Mouse (Mus musculus) Patski (cell line): ENCODE data around the gene Odf3l1. TPM values are rescaled to one million over a fixed set of nuclear protein-coding genes. Genes with fewer than 3 reads are reported as not detected.
A peak's percentile ranks its signal among the peaks of the same experiment; 100 is the strongest.

ENCODE experiments used
- ATAC-seq: fragments of 100-300 bp; one replicate; pipeline ENCODE4 v1.8.0; 2021
- CTCF ChIA-PET: fragments of 350-600 bp; sonication (Branson Sonifier 250); formaldehyde crosslinking; loops from one replicate; lab custom pipeline; 2022; ENCODE audit warnings: inconsistent platforms; lab: Charles Lee
- POLR2A ChIA-PET: fragments of 350-600 bp; sonication (Branson Sonifier 250); formaldehyde crosslinking; loops from one replicate; lab custom pipeline; 2022; ENCODE audit warnings: antibody characterized with exemption, inconsistent platforms; lab: Charles Lee
- DNase-seq: peaks from one replicate; pipeline ENCODE4 v3.0.0-alpha.2; 2011; ENCODE audit warnings: low read depth, low spot score
- H3K27me3 ChIP-seq: fragments of 371-371 bp; one replicate; pipeline ENCODE4 v1.5.1; 2021
- CTCF ChIP-seq: fragments of 100-300 bp; IDR thresholded peaks from one replicate; pipeline ENCODE4 v1.5.1; 2021
- in situ Hi-C: fragments of 300-500 bp; cut with MboI; formaldehyde crosslinking; loops from 3 replicates; pipeline ENCODE4 v1.11.1; 2018; ENCODE audit warnings: low pct_unique_long_range_greater_than_20kb, mixed read lengths
- polyA plus RNA-seq: library from polyadenylated mRNA; unstranded; gene quantifications from one replicate; pipeline ENCODE4 v1.2.3, GENCODE M21; 2021

Gene Odf3l1
- polyA plus RNA-seq, 1 experiment from 2014 or later, result not detected

DNA sequence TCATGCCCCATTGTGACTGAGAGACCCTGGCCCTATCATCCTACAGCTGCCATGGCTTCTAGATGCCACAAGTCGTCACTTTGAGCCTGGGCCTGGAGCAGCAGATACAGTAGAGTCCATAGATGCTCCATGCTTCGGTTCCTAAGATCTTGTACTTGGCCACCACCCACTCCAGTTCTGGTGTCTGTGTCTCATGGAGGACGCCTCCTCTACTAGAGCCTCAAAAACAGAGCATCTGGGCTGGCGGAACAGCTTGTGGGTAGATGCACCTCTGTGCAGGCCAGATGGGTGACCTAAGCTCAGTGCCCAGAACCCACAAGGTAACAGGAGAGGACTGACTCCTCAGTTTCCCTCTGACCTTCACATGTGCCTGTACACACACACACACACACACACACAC is 19.8 kb upstream of the Odf3l1 start:
- no peaks in the 10 kb centered on the region for H3K27me3 ChIP-seq
- POLR2A ChIA-PET, result interaction anchor here (0.6 kb wide), 1 partner anchor 60 kb away, joined by 4 read pairs; no protein-coding TSS in a partner anchor
- in situ Hi-C loops, result no loop called here
- no peak for ATAC-seq
- no peak for DNase-seq
- no peak for TF ChIP-seq CTCF
- CTCF ChIA-PET, result interaction anchor here (1.0 kb wide), 1 partner anchor 11 kb away, joined by 3 read pairs; no protein-coding TSS in a partner anchor

DNA sequence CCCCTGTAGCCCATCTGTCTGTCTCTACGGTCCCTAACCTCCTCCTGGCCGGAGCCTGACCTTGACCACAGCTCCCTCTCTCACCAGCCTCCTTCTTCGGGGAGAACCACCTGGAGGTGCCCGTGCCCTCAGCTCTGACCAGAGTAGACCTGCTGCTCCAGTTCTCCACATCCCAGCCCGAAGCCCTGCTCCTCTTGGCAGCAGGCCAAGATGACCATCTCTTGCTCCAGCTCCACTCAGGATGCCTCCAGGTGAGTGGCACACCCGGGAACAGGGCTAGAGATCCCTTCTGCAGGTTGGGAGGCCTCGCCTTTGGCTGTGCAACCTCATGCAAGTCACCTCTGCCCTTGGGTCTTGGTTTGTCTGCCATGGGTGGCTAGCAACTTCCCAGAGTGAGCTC is 19.0 kb upstream of the Odf3l1 start:
- no peaks in the 10 kb centered on the region for H3K27me3 ChIP-seq
- DNase-seq, result no peak
- POLR2A ChIA-PET, result no interaction called here
- no peak for TF ChIP-seq CTCF
- in situ Hi-C loops, result no loop called here
- CTCF ChIA-PET, result interaction anchor here (1.0 kb wide), 1 partner anchor 10 kb away, joined by 3 read pairs; no protein-coding TSS in a partner anchor
- ATAC-seq, result no peak

DNA sequence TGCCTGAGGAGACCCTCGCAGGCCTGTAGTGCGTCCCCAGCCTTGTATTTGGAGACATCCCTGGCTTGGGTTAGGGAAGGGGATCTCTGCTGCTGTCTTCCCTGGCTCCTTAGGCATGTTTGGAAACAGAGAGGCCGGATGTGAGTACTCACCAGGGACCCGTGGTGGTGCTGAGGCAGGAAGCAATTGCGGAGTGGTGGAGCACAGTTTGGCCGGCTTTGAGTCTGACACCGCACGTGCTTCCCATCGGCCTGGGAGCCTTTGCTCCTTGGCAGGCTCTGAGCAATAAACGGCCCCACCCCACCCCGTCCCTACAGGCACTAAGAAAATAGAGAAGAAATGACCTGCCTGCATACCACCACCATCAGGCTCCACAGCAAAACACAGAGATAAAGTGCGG is 18.3 kb upstream of the Odf3l1 start:
- no peaks in the 10 kb centered on the region for H3K27me3 ChIP-seq
- no peak for TF ChIP-seq CTCF
- POLR2A ChIA-PET, result no interaction called here
- in situ Hi-C loops, result no loop called here
- DNase-seq (no peak), ATAC-seq (no peak)
- CTCF ChIA-PET, result no interaction called here

DNA sequence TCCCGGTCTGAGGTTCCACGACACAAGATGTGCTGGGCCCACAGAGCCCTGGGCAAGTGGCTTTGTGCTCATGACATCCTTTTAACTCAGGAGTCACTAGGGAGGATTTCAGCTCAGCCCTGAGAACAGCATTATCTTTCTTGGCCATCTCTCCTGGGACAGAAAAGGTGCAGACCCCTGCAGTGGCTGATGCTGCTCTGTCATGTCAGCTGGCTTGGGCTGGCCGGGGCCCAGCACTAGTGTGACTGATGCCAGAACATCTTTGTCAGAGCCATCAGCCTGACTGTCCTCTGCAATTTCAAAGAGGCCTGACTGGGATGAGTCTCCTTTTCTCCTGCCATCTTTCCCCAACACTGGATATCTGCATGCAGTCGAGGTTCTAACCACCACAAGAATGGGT is 17.8 kb upstream of the Odf3l1 start:
- in situ Hi-C loops, result no loop called here
- no peaks in the 10 kb centered on the region for H3K27me3 ChIP-seq
- ATAC-seq (no peak), DNase-seq (no peak)
- POLR2A ChIA-PET, result no interaction called here
- CTCF ChIA-PET, result no interaction called here
- no peak for TF ChIP-seq CTCF

DNA sequence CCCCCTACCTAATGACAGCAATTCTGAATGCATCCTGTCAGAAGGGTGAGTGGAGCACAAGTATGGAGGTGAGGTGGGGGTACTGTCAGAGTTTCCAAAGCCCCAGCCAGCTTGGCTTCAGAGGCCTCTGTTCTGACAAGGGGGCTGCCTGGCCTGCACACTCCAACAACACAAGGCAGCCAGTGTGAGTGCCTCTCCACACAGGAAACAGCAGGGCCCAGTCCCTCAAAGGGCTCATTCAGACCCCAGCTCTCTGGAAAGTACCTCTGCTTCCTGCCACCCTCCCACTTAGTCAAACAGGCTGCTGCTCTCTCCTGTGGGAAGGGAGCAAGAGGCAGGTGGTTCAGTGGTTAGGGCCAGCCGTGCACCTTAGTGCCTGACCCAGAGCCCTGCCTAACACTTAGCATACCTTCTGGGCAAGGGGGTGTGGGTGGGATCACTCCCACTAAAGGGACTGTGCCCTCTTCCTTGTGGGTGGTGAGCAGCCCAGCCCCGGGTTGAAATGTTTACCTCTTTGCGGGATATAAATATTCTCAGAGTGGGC is 17.1 kb upstream of the Odf3l1 start:
- no peak for DNase-seq
- in situ Hi-C loops, result no loop called here
- CTCF ChIA-PET, result no interaction called here
- POLR2A ChIA-PET, result no interaction called here
- H3K27me3 ChIP-seq, result no peaks in the 10 kb centered on the region
- no peak for TF ChIP-seq CTCF
- no peak for ATAC-seq

DNA sequence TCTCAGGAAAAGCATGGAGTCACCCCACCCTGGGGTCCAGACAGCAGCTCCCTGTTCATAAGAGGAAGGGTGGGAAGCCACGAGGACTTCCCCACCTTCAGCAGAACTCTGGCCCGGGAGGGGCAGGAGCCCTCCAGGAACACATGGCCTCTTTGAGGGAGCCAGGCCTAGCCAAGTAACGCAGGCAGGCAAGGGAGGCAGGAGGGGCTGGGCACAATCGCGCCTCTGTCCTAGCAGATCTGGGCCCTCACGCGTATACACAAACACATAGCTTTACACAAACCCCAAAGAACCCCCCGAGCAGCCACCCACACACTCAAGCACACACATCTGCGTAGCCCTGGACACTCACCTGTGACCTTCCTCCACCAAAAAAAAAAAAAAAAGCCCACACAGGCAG is 16.3 kb upstream of the Odf3l1 start:
- in situ Hi-C loops, result no loop called here
- TF ChIP-seq CTCF, result no peak
- ATAC-seq, result no peak
- no peak for DNase-seq
- ChIA-PET CTCF (interaction anchor here (1.1 to 1.6 kb wide), 2 partner anchors 24 to 33 kb away, joined by 3 read pairs; no protein-coding TSS in a partner anchor), POLR2A (no interaction called here)
- H3K27me3 ChIP-seq, result no peaks in the 10 kb centered on the region

DNA sequence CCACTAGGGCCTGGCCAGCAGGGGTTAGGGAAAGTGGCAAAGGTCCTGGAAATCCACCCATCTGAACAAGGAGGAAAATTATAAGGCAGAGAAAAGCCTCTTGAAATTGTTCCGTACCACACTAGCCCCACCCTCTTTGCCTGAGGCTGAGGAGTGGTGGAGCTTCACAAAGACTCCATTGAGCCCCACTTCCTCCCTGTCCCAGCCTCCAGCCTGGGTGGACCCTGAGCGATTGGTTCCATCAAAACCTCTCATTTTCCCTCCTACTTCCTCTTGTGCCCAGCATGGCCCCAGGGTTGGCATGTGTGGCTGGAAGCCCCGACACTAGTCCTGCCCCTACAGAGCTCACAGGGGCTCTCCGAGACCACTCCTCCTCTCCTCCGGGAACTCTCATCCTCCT is 12.8 kb upstream of the Odf3l1 start:
- TF ChIP-seq CTCF, result no peak
- POLR2A ChIA-PET, result no interaction called here
- CTCF ChIA-PET, result no interaction called here
- DNase-seq (no peak), ATAC-seq (no peak)
- in situ Hi-C loops, result no loop called here
- no peaks in the 10 kb centered on the region for H3K27me3 ChIP-seq

DNA sequence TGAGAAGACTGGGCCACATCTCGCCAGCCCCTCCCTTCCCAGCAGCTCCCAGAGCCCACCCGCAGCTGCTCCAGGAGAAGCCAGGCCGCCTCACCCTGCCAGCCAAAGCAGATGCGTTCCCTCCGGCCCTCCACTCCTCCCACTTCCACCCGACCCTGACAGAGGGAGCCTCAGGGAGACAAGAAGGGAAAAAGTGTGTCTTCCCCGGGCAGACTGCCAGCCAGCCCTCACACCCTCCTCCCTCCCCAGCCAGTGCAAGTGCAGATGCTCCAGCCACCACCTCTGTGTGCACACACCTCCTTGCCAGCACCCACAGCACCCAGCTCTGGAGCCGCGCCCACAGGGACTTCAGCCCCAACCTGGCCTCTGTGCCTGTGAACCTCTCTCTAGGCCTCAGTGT is 12.3 kb upstream of the Odf3l1 start:
- DNase-seq, result no peak
- POLR2A ChIA-PET, result no interaction called here

DNA sequence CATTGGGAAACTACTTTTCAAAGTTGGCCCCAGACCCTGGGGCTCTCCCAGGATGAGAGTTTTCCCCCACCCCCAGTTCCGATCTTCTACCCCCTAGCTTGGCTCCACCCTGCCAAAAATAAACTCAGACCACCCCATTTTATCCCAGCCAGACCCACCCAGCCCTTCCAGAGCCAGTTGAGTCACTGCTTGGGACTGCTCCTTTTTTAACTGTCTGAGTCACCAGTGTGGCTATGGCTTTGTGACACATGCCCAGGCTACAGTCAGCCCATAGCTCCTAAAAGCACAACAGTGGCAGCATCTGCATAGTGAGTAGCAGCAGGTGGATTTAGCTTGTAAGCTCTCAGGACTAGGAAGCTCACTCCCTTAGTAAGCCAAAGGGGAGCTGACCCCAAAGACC is 8.6 kb upstream of the Odf3l1 start:
- CTCF ChIA-PET, result interaction anchor here (1.0 to 1.6 kb wide), 4 partner anchors 10 to 29 kb away, joined by 3 to 5 read pairs (median 4); no protein-coding TSS in a partner anchor
- in situ Hi-C loops, result no loop called here
- ATAC-seq, result no peak
- POLR2A ChIA-PET, result no interaction called here
- no peak for DNase-seq
- TF ChIP-seq CTCF, result no peak
- H3K27me3 ChIP-seq, result no peaks in the 10 kb centered on the region

More for the DNA sequence above, 12.3 kb upstream of the Odf3l1 start:
- CTCF ChIA-PET, result no interaction called here
- no peak for ATAC-seq
- in situ Hi-C loops, result no loop called here
- no peak for TF ChIP-seq CTCF
- no peaks in the 10 kb centered on the region for H3K27me3 ChIP-seq

DNA sequence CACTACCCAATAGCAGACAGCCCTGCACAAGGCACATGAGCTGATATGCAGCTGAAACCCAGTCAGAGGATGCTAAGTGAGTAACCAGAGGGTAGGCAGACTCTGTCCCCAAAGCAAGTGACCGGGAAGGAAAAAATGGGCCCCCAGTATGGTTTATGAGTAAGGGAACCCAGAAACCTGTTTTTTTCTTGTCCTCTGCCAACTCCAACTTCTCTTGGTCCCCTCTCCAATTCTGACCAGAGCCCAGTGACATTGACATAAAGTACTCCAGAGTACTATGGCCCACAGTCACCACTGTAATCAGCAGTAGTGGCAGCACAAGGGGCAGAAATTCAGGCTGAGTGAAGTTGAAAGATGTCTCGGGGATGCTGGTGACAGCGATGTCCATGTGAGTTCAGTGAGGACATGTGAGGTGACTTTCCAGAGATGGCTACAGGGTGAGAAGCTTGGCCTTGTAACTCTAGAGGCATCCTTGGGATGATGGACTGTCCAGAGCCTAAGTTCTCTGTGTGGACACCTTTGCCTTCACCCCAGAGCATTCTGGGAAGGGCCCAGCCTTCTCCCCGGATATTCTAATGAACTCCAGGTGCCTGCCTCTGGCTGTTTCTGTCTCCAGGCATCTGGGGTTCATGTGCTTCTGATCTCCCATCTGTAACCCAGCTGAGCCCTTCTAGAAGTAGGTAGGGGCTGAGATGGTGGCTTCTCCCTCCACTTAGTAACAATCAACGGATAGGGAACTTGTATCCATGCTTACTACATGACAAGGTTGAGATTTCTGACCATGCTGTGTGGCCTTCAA is 7.8 kb upstream of the Odf3l1 start:
- in situ Hi-C loops, result no loop called here

DNA sequence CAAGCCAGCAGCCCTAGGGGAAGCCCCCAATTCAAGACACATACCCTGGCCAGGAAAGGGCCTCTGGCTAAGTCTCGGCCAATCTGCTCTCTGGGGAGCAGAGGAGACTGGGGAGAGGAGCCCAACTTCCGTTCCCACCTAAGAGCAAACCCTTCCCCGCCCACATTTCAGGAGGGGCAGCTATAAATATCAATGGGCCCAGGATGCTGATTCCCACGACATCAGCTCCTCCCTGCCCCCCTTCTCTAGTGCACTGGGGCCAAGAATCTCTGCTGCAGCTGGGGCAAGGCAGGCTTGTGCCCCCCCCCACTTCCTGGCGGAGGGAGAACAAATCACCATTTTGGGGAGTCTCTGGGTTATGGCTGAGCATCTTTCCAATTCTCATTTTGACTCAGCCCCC is 6.7 kb upstream of the Odf3l1 start:
- TF ChIP-seq CTCF, result no peak
- no peak for DNase-seq
- ChIA-PET POLR2A (no interaction called here), CTCF (interaction anchor here (1.1 kb wide), 1 partner anchor 28 kb away, joined by 3 read pairs; no protein-coding TSS in a partner anchor)
- peak; percentile 33 for ATAC-seq
- in situ Hi-C loops, result no loop called here
- H3K27me3 ChIP-seq, result no peaks in the 10 kb centered on the region

More for the DNA sequence above, 7.8 kb upstream of the Odf3l1 start:
- ChIA-PET CTCF (interaction anchor here (1.0 to 1.6 kb wide), 5 partner anchors 9 to 29 kb away, joined by 3 to 5 read pairs (median 3); no protein-coding TSS in a partner anchor), POLR2A (no interaction called here)
- no peak for TF ChIP-seq CTCF
- DNase-seq (no peak), ATAC-seq (no peak)
- no peaks in the 10 kb centered on the region for H3K27me3 ChIP-seq
